Mouse (Mus musculus) embryo, embryonic 11.5 days (tissue): ENCODE measurements around the gene Ppp2r5a.

Experiments used
- DNase-seq: peaks from one replicate; pipeline ENCODE4 v3.0.0-alpha.2; 2012; ENCODE audit warnings: low read depth, low spot score

Gene Ppp2r5a

DNA sequence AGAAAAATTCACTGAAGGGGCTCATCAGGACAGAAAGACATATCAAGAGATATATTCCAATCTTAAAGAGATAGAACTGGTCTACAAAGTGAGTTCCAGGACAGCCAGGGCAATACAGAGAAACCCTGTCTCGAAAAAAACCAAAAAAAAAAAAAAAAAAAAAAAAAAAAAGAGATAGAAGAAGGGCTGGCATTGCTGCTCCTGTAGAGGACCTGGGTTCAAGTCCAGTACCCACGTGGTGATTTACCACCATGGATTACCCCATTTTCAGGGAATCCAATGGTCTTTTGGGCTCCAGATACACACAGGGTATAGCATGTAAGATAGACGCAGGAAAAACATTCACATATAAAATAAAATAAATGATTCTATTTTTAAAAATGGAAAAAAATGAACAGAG lies 22.2 kb downstream of the Ppp2r5a start:
- DNase-seq = no peak

DNA sequence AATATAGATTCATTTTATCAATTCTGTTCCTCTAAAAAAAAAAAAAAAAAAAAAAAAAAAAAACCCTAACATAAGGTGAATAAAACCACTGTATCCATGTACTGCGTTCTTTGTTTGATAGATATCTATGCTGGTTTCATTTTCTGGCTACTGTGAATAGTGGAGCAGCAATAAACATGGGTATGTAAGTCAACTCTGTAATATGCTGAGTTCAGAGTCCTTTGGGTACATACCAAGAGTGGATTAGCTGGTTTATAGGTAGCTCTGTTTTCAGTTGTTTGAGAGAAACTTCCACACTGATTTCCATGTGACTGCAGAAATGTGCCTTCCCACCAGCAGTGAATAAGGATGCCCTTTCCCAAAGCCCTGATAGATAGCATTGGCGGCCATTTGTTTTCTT lies 25.0 kb downstream of the Ppp2r5a start:
- DNase-seq = no peak

DNA sequence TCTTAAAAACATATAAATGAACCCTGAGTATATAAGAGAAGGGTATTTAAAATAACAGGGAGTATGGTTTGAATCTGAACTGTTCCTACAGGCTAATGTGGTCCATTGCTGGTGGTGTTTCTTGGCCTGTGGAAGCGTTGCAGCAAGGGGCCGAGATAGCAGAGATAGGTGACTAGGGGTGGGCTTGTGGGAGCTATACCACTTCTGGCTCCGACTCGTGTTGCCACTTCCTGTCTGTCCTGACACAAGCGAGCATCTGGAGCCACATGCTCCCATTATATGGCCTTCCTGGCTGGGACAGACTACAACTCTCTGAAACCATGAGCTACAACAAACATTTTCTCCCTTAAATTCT lies 27.5 kb downstream of the Ppp2r5a start:
- DNase-seq = no peak

DNA sequence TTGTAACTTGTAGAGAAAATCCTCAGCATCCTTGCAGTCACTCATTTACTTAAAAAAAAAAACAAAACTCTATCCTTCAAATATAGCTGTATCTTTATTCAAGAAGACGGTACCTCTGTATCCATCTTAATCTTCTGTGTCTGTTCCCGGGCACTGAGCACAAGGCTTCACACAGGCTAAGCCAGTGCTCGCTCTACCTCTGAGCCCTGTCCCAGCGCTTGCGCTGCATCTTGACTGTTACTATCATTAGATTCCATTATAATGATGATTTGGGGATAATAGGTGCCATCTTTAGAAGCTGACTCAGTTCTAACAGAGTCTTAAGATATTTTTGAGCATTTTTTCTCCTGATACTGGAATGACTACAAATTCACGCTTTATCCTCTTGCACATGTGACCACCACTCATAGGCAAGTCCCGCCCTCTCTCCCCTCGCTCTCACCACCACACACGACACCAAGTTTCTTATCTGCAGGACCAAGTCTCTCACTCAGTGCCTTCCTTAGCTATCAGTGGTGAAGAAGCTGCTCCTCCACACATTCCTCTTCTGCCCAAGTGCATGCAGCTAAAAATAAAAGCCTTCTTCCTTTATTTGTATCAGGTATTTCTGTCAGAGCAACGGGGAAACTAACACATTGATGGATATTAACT lies 28.0 kb downstream of the Ppp2r5a start:
- no peak for DNase-seq

DNA sequence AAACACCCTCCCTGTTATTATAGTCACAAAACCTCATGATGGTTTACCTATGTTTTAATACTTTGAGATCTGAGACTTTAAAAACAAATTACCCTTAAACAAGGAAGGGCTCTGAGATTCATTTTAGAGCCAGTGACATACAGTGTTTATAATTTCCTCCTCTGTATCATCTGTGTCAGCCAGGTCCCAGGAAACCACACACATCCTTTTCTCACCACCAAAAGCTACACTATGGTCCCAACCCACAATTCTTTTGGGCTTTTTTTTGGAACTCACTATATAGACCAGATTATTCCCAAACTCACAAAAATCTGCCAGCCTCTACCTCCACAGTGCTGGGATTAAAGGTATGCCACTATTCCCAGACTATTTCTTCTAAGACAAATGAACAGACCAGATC lies 33.9 kb downstream of the Ppp2r5a start:
- no peak for DNase-seq

DNA sequence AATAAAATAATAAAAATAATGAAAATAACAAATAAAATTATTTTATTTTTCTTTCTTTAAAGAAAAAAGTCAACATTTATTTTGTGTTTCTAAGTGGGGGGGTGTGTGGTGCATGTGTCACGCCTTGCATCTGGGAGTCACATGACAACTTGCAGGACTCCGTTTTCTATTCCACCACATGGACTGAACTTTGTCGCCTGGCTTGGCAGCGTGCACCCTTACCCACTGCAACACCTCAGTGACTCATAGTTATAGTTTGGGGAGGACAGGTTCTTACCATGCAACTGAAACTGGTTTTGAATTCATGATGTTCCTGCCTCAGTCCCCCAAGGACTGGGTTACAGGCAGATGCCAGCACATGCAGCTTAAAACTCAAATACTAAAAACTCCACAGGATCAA lies 34.9 kb downstream of the Ppp2r5a start:
- DNase-seq = no peak

DNA sequence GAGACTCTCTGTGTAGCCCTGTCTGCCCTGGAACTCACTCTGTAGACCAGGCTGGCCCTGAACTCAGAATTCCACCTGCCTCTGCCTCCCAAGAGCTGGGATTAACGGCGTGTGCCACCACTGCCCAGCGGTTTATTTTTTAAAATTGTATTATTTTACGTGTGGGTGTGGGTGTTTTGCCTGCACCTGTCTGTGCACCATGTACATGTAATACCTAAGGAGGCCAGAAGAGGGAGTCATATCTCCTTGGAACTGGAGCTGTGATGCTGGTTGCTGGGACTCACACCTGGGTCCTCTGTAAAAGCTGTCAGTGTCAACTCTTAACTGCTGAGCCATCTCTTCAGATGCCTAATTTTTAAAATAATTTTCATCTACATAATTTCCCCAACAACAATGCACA lies 38.6 kb downstream of the Ppp2r5a start:
- peak; percentile 19 for DNase-seq

DNA sequence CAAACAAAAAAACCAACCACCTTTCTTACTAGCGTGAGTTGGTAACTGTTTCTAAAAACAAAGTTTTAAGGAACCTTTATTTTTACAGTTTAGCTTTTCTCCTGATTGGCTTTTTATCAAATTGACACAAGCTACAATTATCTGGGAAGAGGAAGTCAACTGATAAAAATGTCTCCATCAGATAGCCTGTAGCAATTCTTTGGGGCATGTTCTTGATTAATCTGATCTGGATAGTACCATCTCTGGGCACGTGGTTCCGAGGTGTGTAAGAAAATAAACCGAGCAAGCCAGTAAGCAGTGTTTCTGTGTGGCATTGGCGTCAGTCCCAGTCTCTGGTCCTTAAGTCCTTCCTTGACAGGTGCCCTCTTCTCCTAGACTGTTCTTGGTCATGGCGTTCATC lies 40.7 kb downstream of the Ppp2r5a start:
- DNase-seq = no peak

DNA sequence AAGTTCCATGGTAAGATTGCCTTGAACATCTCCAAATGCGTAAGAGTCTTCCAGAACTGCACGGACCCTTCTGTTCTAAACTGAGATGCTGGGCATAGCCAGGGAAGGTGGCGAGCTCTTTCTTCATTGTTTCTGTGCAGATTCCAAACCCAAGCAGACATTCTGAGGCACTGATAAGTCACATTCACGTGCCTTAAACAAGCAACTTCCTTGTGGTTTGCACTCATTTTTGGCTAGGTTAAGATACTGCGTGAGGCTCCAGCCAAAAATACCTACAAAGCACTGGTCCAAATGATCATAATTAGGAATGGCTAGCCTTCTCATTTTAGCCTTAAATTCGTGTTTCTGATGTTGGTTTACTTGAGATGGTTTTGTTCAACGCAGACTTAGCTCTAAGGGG lies 43.6 kb downstream of the Ppp2r5a start:
- DNase-seq = no peak

DNA sequence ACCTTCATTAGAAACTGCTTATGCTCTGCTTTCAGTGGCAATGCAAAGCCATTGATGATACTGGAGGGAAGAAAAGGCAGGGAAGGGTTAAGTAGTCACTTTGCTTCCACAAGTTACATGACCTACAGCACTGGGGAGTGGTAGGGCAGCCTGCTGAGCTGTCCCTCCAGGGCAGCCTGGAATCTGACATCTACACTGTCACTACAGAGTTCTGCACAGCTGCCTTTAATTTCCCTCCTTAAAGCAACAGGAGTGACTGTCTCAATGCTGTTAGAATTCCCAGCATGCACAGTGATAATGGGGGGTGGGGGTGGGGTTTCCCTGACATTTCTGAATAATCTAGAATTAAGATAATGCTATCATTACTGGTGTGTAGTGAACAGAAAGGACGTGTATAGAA lies 46.1 kb downstream of the Ppp2r5a start:
- DNase-seq = no peak

DNA sequence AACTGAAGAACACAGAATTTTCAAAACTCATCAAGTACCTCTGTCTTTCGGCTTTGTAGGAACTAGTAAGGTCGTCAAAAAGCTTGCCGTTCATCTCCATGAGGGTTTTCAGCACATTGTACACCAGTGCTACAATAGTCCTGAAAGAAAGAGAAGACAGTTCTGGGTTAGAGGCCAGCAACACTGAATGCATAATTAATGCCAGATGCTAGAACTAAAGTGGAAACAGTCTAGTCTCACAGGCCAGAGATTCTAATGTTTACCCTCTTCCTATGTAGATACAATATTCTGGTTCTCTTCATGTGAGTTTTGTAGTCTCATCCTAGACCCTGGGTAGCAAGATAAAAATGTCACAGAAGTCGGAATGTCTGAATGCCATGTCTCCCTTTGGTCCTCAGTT lies 49.2 kb downstream of the Ppp2r5a start:
- no peak for DNase-seq

DNA sequence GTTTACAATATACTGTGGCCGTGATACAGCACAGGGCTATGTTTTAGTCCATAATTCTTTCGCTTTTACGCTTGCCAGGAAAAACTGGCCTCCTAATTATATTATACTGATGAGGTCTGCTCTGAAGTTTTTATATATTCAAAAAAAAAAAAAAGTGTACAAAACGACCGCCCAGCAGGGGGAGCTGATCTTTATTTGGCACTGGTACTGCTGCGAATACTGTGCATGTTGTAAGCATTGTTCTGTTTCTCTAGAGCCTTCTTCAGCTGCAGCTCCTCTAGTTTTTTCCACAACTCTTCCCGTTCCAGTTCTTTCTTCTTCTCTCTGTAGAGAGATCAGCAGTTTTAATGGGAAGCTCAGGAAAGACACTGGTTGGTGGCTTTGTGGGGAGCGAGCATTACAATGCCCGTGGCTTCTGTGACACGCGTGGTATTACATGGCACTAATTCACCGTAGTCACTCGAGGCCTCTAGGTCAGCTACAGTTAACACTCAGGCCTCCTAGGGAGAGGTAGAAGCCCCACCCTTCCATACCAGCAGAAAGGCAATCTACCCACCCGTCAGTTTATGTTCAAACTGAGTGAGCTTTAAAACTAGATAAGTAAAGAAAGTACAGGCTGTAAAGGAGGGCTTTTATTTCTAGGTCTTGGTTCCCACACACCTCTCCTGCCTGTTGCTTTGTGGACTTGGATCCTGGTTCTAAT lies 50.1 kb downstream of the Ppp2r5a start:
- DNase-seq = peak; percentile 29

DNA sequence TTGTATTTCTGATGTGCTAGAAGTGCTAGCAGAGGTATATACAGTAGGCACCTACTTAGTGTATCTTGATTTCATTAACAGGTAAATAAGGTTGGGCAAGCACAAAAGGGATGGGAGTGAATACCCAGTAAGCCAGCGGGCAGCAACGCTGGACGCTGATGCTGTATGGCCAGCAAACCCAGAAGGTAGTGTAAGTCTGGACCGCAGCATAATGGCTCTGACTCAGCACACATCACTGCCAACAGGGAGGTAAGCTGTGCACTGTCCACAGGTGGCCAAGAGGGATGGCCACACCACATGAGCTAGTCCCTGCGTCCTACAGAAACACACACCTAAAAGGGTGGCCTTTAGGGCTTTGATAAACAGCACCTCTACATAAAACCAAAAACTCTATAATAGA lies 52.7 kb downstream of the Ppp2r5a start:
- no peak for DNase-seq

DNA sequence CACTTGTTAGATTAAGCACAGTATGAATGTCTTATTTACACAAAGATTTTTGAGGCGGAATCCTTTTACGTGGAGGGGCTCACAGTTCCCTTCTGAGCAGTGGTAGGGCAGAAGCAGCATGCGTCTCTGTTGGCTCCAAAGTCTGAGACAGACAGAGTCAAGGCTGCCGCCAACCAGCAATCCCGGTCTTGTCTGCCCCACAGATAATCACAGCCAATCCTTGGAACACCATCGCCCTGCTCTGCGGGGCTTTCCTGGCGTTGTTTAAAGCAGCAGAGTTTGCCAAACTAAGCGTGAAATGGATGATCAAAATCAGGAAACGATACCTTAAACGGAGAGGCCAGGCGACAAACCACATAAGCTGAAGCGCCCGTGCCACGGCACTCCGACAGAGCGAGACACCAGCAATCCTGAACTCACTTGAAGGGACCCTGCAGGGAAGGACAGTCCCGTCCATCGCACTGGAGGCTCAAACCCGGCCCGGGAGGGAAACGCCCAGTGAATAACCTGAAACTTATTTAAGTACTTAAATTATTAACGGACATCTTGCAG lies 53.5 kb downstream of the Ppp2r5a start:
- no peak for DNase-seq

DNA sequence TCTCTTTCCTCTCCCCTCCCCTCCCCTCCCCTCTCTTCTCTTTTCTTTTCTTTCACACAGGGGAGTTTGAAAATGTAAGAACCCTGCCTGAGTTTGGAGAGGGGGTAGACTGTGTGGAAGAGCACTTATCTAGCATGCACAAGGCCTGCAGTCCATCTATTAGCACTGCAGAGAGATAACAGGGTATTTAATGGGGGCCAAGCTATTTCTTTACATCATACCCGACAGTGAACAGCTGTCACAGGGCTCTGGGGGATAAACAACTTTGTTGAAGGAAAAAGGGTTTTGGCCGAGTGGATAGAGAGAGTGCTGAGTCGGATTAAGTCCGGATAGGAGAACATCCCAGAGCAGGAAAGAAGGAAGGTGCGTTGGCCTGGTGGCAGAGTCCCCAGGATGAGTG lies 54.1 kb downstream of the Ppp2r5a start:
- DNase-seq = no peak

DNA sequence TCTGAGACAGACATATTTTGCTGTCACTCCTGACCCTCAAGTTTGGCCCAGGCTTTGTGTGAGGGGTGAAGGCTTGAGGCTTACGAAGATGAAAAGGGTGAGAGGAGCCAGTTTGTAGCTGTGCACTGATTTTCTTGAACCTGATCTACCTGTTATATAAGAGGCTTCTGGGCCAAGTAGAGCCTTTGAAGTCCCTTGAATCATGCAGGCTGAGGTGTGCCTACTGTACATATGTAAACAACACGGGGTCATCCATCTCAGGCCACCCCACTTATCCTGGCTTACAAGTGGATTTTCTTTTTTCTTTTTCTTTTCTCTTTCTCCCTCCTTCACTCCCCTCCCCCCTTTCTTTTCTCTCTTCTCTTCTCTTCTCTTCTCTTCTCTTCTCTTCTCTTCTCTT lies 54.5 kb downstream of the Ppp2r5a start:
- DNase-seq = no peak

DNA sequence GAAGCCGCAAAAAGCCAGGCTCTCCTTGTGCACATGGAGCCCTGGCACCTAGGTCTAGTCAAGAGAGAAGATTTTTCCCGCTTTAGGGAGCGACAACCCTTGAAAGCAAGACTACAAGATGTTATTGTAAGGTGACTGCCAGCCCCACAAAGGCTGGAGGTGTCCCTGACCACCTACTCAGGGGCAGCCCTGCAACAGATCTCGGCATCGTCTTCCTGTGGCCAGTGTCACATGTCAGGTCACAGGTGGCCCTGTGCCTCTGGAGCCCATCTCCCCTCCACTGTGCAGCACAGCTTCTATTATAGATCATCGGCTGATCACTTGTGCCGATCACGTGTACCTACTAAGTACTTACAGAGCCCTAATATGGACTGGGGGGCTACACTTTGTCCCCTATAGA lies 55.5 kb downstream of the Ppp2r5a start:
- DNase-seq = no peak

DNA sequence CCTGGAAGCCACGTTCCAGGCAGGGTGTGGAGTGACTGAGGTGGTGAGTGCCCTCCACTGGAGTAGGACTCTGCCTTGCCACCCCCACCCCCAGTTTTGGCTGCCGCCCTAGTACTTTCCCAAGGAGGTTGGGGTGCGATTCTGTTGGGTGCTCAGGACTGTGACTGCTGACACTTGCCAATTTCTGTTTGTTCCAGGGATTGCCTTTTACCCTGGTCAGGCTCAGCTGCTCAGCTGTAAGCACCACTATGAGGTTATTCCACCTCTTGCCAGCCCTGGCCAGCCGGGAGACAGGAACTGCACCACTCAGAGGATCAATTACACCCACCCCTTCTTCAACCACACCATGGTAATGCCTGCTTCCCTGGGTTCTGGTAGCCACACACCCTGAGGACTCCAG lies 62.5 kb downstream of the Ppp2r5a start:
- no peak for DNase-seq

DNA sequence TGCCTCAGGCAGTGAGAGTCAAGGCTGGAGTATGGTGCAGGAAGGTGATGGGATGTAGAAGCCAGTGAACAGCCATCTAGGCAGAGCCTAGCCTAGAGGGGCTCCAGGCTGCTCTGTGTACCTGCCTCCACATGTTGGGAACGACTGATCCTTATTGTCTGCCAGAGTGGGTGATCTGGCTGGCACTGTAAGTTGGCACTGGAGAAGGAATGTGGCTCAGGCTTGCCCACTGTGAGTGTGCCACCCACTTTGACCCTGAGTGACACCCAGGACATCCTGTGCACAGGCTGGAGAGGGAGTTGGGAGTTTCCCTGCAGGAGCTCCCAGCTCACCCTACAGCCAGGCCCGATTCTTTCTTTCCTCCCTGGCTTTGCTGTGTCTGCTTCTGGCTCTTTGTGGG lies 63.2 kb downstream of the Ppp2r5a start:
- DNase-seq = no peak

DNA sequence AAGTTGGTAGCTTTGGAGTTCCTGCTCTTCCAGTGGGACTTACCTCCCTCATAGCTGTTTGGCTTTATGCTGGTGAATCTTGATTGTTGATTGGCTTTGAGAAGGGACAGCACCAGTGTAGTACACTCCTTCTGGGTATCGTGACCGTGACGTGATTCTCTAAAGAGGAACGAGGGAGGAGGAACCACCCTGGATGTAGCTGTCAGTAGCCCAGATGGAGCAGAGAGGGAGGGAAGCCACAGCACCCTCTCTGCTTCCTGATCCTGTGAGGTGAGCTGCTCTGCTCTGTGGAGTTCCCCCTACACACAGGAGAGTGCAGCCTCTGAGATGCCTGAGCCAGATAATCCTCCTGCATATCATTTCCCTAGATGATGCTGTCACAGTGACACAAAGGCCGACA lies 68.6 kb downstream of the Ppp2r5a start:
- DNase-seq = no peak

DNA sequence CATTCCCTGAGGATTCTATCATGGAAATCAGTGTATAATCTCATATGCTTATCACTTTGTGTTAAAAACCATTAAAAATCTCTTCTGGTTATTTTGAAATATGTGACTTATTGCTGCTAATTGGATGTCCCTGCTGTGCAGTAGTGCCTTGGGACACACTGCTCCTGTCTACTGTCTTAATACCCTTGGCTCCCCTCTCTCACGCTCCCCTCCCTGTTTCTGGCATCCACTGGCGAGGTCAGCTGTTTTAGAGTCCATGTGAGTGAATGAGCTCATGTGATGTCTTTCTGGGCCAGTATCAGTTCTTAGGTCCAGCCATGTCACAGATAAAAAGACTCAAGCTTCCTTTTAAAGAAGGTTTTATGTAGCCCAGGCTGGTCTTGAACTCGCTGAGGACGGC lies 72.7 kb downstream of the Ppp2r5a start:
- no peak for DNase-seq

DNA sequence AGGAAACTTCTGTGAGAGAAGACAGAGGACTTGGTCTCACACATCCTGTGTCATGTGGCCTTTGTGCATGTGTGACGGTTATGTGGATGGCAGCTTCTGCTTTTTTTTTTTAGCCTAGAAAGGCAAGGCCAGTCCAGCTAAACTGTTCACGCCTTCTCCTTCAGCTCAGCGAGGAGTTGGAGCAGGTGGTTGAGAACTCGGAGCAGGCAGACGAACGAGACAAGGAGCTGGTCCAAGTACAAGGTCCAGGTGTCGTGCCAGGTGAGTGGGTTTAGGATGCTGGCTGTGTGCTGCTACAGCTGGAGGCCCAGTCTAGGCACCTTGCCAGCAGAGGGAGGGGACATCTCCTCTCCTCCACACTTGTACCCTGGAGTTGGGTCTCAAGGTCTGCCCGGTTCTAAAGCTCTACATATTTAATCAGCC lies 75.0 kb downstream of the Ppp2r5a start:
- no peak for DNase-seq

DNA sequence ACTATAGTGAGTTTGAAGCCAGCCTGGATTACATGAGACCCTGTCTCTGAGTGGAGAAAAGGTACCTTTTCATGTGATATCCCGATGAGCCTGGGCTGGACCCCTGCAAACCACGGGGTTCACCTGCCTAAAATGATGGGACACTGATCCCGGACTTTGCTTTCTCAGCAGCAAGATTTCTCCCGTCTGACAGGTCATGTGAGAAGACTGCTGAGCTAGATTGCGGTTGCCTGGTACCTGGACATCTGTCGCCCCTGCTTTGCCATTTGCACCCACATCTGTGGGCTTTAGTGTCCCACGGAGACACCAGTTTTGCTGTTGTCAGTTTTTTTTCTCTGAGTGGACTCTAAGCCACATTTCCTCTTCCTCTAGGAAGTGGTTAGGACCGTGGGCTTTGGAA lies 75.8 kb downstream of the Ppp2r5a start:
- DNase-seq = no peak
